Mouse (Mus musculus): ENCODE data around the gene 4933428G20Rik. TPM values are rescaled to one million over a fixed set of nuclear protein-coding genes. Genes with fewer than 3 reads are reported as not detected.

Gene 4933428G20Rik
- polyA plus RNA-seq, 1 experiment from 2014 or later, result 0.92 TPM

DNA sequence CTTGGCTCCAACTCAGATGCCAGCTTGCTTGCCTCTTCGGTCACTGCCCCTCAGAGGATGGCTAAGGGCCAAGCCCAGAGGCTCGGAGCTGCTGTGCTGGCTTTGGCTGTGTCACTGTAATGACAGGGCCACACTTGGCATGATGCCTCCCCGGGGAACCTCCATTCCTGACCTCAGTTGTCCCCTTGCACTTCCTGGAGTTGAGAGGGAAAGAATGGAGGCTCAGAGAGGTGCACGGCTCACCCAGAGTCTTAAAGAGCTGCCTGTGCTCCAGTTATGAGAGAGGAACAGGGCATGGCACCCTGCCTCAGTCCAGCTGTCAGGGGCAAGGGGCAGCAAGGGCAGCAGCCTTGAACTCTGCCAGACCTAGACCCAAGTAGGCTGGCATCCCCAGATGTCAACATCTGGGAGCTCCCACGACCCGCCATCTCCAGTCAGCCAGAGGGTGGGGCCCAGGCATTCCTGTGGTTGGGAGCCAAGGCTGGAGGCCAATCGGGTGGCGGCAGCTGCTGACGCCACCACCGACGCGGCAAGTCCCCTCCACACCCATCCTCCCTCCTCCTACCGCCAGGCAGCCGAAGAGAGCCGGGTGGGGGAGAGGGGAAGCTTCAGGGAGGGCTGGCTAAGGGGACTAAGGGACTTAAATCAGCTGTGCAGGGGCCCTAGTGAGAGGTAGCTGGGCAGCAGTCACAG, 50.4 kb downstream of the 4933428G20Rik start:
- Histone ChIP-seq H3K36me3 (ENCODE audit: control insufficient read depth, insufficient read depth) (peaks cover 63% of the 10 kb centered on the region), H3K4me1 (ENCODE audit: control insufficient read depth, insufficient read depth, low read length) (peaks cover 30% of the 10 kb centered on the region), H3K4me3 (ENCODE audit: low read length) (peak overlapping the region; percentile 46), H3K9me3 (replicated peaks; ENCODE audit: control insufficient read depth, low read length) (no peaks in the 10 kb centered on the region), H3K27ac (ENCODE audit: low read length) (peak overlapping the region; percentile 90), H3K9ac (ENCODE audit: low read length) (peak overlapping the region; percentile 69), H3K27me3 (ENCODE audit: control insufficient read depth, insufficient read depth, low read length) (no peaks in the 10 kb centered on the region), H3K4me2 (ENCODE audit: low read depth, low read length) (peak overlapping the region; percentile 57)
- ATAC-seq (replicated peaks; ENCODE audit: extremely low read depth, insufficient read depth, low FRiP score), result peak; percentile 75
- 4% methylated on average over 15 of the region's 15 CpGs for WGBS

DNA sequence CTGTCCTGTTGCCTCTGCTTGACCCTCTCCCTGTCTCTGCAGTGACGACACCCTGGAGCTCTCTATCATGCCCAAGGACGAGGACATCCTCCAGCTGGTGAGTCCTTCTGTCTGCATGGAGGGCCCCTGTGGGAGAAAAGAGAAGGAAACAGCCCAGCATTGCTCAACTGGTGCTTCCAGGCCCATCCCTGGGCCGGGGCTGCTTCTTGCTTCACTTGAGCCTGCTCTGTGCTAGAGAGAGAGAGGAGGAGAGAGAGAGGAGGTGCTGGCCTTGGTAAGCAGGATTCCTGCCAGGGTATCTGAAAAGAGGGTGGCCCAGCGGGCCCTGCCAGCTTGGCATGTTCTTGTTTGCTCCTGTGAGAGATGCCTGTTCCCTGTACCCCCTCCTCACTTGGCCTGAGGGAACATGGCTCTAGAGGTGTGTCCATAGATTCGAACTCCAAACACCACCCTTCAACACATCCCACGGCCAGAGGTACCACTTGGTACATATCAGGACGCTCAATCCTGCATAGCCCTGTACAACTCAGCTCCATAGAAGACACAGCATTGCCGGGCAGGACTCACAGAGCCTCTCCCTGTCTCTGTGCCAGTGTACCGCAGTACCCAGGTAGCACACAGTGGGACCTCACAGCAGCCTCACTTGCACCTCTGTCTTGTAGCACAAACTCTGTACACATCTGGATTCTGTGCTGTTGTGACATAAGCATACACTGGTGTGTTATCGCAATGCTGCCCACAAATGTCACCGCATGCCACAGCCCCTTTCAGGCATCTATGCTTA, 51.3 kb downstream of the 4933428G20Rik start:
- Histone ChIP-seq H3K4me3 (ENCODE audit: low read length) (no peak overlapping the region), H3K4me1 (ENCODE audit: control insufficient read depth, insufficient read depth, low read length) (peaks cover 30% of the 10 kb centered on the region), H3K9ac (ENCODE audit: low read length) (peak overlapping the region; percentile 69; the same call in 1 of the 2 replicates), H3K4me2 (ENCODE audit: low read depth, low read length) (no peak overlapping the region), H3K27ac (ENCODE audit: low read length) (peak overlapping the region; percentile 90), H3K36me3 (ENCODE audit: control insufficient read depth, insufficient read depth) (peaks cover 69% of the 10 kb centered on the region), H3K9me3 (replicated peaks; ENCODE audit: control insufficient read depth, low read length) (no peaks in the 10 kb centered on the region), H3K27me3 (ENCODE audit: control insufficient read depth, insufficient read depth, low read length) (no peaks in the 10 kb centered on the region)
- WGBS, result 80% methylated on average over 11 of the region's 11 CpGs
- no peak for ATAC-seq (replicated peaks; ENCODE audit: extremely low read depth, insufficient read depth, low FRiP score)

DNA sequence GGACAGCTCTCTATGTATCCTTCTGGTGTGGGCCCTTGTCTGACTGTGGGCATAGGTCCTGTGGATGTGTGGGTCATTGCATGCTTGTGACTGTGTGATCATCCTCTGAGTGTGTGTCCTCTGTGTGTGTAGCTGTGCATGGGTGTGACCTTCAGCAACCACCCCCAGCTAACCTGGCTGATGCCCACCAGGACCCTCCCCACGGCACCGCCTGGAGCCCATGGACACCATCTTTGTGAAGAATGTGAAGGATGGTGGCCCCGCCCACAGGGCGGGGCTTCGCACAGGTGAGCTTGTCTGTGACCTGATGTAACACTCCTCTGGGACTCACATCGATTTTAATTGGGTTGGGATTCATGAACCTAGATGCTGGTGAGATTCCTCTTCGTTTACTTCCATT, 52.2 kb downstream of the 4933428G20Rik start:
- Histone ChIP-seq H3K36me3 (ENCODE audit: control insufficient read depth, insufficient read depth) (peaks cover 62% of the 10 kb centered on the region), H3K4me3 (ENCODE audit: low read length) (no peak overlapping the region), H3K27me3 (ENCODE audit: control insufficient read depth, insufficient read depth, low read length) (no peaks in the 10 kb centered on the region), H3K9me3 (replicated peaks; ENCODE audit: control insufficient read depth, low read length) (no peaks in the 10 kb centered on the region), H3K4me1 (ENCODE audit: control insufficient read depth, insufficient read depth, low read length) (peaks cover 36% of the 10 kb centered on the region), H3K4me2 (ENCODE audit: low read depth, low read length) (no peak overlapping the region), H3K9ac (ENCODE audit: low read length) (no peak overlapping the region), H3K27ac (ENCODE audit: low read length) (no peak overlapping the region)
- 82% methylated on average over 7 of the region's 7 CpGs for WGBS
- no peak for ATAC-seq (replicated peaks; ENCODE audit: extremely low read depth, insufficient read depth, low FRiP score)

DNA sequence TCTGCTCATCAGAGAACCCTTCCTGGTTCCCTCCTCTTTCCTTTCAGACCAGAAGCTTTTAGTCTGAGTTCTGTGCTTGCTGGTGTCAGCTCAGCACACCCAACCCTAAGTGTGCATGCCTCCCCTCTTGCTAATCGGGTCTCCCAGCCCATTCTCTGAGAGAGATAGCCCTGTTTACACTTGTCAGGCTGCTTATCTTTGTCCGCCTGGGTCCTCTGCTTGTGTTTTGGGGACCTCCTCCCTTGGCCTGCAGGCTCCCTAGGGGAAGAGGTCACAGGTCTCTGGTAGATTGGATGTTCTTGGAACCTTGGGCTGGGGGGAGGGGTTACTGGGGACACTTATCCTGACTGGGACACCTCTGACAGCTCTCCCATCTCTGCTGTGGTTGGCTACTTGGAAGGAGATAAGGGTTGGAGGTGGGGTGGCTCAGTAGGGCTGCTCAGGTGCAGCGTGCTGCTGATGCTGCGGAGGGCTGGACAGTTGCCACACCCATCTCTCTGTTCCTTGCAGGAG, 54.1 kb downstream of the 4933428G20Rik start:
- H3K36me3 ChIP-seq (ENCODE audit: control insufficient read depth, insufficient read depth), result peaks cover 42% of the 10 kb centered on the region
- no peak overlapping the region for H3K4me3 ChIP-seq (ENCODE audit: low read length)
- peaks cover 53% of the 10 kb centered on the region for H3K4me1 ChIP-seq (ENCODE audit: control insufficient read depth, insufficient read depth, low read length)
- H3K27ac ChIP-seq (ENCODE audit: low read length), result no peak overlapping the region
- no peak overlapping the region for H3K4me2 ChIP-seq (ENCODE audit: low read depth, low read length)
- H3K9ac ChIP-seq (ENCODE audit: low read length), result no peak overlapping the region
- no peaks in the 10 kb centered on the region for H3K27me3 ChIP-seq (ENCODE audit: control insufficient read depth, insufficient read depth, low read length)
- no peaks in the 10 kb centered on the region for H3K9me3 ChIP-seq (replicated peaks; ENCODE audit: control insufficient read depth, low read length)
- no peak for ATAC-seq (replicated peaks; ENCODE audit: extremely low read depth, insufficient read depth, low FRiP score)
- 53% methylated on average over 4 of the region's 4 CpGs for WGBS

DNA sequence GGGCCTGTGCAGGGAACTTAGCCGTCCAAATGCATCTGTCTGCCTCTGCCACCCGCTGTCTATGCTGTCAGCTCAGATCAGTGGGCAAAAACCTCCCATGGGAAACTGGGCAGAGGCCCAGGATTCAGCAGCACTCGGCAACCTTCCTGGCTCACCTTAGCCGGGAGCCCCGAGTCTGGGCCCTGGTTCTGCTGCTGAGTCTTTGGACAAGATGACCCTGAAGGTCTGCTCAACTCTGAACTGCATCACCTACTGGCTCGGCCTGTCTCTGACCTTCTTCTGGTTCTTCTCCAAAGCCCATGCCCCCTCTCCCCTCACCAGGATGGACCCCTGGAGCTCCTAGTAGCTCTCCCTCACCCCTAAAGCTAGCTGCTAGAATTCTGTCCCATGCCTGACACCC, 54.5 kb downstream of the 4933428G20Rik start:
- Histone ChIP-seq H3K4me1 (ENCODE audit: control insufficient read depth, insufficient read depth, low read length) (peaks cover 51% of the 10 kb centered on the region), H3K27me3 (ENCODE audit: control insufficient read depth, insufficient read depth, low read length) (no peaks in the 10 kb centered on the region), H3K9me3 (replicated peaks; ENCODE audit: control insufficient read depth, low read length) (no peaks in the 10 kb centered on the region), H3K9ac (ENCODE audit: low read length) (no peak overlapping the region), H3K4me2 (ENCODE audit: low read depth, low read length) (no peak overlapping the region), H3K4me3 (ENCODE audit: low read length) (no peak overlapping the region), H3K36me3 (ENCODE audit: control insufficient read depth, insufficient read depth) (peaks cover 42% of the 10 kb centered on the region), H3K27ac (ENCODE audit: low read length) (no peak overlapping the region)
- ATAC-seq (replicated peaks; ENCODE audit: extremely low read depth, insufficient read depth, low FRiP score), result no peak
- 54% methylated on average over 6 of the region's 6 CpGs for WGBS

DNA sequence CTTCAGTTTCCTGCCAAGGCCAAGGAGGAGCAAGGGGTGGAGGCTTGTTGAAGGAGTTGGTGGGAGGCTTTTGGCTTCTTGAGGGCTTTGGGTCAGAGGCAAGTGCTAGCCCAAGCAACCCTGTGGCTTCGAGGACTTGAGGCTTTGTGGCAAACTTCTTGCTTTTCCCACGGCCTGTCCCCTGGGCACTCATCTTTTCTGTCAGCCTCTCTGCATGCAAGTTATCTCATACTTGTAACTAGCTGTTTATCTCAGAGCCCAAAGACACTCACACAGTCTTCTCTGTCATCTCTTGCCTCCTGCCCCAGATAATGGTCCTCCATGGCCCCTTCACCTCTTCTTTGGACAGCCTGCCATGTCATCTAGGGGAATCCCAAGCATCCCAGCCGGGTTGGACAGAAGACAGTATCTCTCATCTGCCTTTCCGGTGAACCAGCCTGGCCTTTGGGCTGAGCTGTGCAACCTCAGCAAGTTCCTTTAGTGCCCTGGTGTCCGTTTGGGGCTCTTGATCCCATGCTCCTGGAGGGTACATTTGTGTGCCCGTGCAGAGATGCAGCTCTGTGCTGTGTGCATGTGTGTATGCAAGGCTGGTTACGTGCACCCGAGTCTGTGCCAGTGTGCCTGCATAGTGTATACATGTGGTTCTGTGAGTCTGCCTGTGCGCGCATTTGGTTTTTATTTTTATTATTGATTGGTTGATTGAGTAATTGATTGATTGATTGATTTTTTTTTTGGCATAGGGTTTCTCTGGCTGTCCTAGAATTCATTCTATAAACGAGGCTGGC, 57.1 kb downstream of the 4933428G20Rik start:
- 65% methylated on average over 11 of the region's 11 CpGs for WGBS
- Histone ChIP-seq H3K36me3 (ENCODE audit: control insufficient read depth, insufficient read depth) (peaks cover 30% of the 10 kb centered on the region), H3K4me2 (ENCODE audit: low read depth, low read length) (peak overlapping the region; percentile 67; the same call in 1 of the 2 replicates), H3K9ac (ENCODE audit: low read length) (0 out of 2 replicates have a peak overlapping the region, but pooled peaks have one; percentile 18), H3K27ac (ENCODE audit: low read length) (no peak overlapping the region), H3K4me3 (ENCODE audit: low read length) (no peak overlapping the region), H3K27me3 (ENCODE audit: control insufficient read depth, insufficient read depth, low read length) (no peaks in the 10 kb centered on the region), H3K9me3 (replicated peaks; ENCODE audit: control insufficient read depth, low read length) (no peaks in the 10 kb centered on the region), H3K4me1 (ENCODE audit: control insufficient read depth, insufficient read depth, low read length) (peaks cover 47% of the 10 kb centered on the region)
- no peak for ATAC-seq (replicated peaks; ENCODE audit: extremely low read depth, insufficient read depth, low FRiP score)

DNA sequence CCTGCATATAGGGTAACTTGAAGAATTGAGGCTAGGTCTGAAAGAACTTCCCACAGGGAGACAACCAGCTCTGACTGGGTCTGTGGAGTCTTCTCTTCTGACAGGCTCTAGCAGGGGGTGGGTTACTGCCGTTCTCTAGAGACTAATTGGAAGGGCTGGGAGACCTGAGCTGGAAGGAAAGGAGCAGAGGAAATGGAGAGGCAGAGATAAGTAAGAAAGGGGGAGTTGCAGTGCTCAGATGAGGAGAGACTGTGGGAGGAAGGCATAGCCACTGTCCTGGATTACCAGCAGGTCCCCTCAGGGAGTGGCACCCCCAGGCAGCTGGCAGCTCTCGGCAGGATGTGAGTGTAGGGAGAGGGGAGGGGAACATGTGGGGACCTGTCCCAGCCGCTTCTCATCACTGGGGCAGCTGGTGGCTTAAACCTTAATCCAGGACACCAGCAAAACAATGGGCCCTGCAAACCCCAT, 58.4 kb downstream of the 4933428G20Rik start:
- peak overlapping the region; percentile 67 for H3K4me2 ChIP-seq (ENCODE audit: low read depth, low read length)
- H3K36me3 ChIP-seq (ENCODE audit: control insufficient read depth, insufficient read depth), result peaks cover 20% of the 10 kb centered on the region
- peak overlapping the region; percentile 83 for H3K9ac ChIP-seq (ENCODE audit: low read length)
- H3K4me1 ChIP-seq (ENCODE audit: control insufficient read depth, insufficient read depth, low read length), result peaks cover 60% of the 10 kb centered on the region
- H3K4me3 ChIP-seq (ENCODE audit: low read length), result peak overlapping the region; percentile 69
- 8% methylated on average over 3 of the region's 3 CpGs for WGBS
- H3K27ac ChIP-seq (ENCODE audit: low read length), result peak overlapping the region; percentile 94
- H3K9me3 ChIP-seq (replicated peaks; ENCODE audit: control insufficient read depth, low read length), result no peaks in the 10 kb centered on the region
- no peak for ATAC-seq (replicated peaks; ENCODE audit: extremely low read depth, insufficient read depth, low FRiP score)
- H3K27me3 ChIP-seq (ENCODE audit: control insufficient read depth, insufficient read depth, low read length), result no peaks in the 10 kb centered on the region

DNA sequence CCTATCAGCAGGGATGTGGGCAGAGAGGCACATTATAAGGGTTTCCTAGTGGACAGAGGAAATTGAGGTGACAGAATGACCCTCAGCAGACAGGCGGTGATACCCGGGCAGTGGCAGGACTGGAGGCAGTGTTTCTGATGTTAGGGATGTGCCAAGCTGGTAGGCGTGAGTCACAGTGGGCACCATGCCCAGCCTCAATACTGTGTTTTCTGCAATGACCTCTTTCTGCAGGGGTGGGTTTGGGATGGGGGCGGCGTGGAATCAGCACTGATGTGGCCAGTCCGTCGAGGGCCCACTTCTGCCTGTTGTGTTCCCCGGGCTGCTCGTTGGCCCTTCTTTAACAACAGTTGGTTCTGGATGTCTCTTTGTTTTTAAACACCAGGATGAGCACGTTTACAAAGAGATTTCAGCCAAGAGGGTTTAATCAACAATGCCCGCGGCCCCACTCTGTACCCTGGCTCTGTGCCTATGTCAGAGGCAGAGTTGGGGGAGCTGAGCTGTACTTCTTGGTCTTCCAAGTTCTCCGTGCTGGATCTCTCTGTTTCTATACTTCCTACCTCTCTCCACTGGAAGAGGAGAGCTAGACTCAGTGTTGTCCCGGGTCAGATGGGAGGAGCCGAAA, 59.0 kb downstream of the 4933428G20Rik start:
- Histone ChIP-seq H3K27me3 (ENCODE audit: control insufficient read depth, insufficient read depth, low read length) (no peaks in the 10 kb centered on the region), H3K36me3 (ENCODE audit: control insufficient read depth, insufficient read depth) (peaks cover 15% of the 10 kb centered on the region), H3K4me1 (ENCODE audit: control insufficient read depth, insufficient read depth, low read length) (peaks cover 66% of the 10 kb centered on the region), H3K9me3 (replicated peaks; ENCODE audit: control insufficient read depth, low read length) (no peaks in the 10 kb centered on the region), H3K27ac (ENCODE audit: low read length) (peak overlapping the region; percentile 94), H3K9ac (ENCODE audit: low read length) (peak overlapping the region; percentile 83), H3K4me2 (ENCODE audit: low read depth, low read length) (peak overlapping the region; percentile 67), H3K4me3 (ENCODE audit: low read length) (peak overlapping the region; percentile 69)
- WGBS, result 14% methylated on average over 15 of the region's 15 CpGs
- ATAC-seq (replicated peaks; ENCODE audit: extremely low read depth, insufficient read depth, low FRiP score), result no peak

Data from heart, embryonic 16.5 days (tissue).